Mouse (Mus musculus) limb, embryonic 10.5 days (tissue): ENCODE data around the gene Ankzf1. TPM values are rescaled to one million over a fixed set of nuclear protein-coding genes. Genes with fewer than 3 reads are reported as not detected.

Source experiments
- DNase-seq: peaks from one replicate; pipeline ENCODE4 v3.0.0-alpha.2; 2017; ENCODE audit warnings: low spot score
- H3K27ac ChIP-seq: fragments of 300-500 bp; sonication (generic); 2 replicates; pipeline ENCODE4 v1.5.1; 2016; ENCODE audit warnings: mild to moderate bottlenecking
- H3K27me3 ChIP-seq: fragments of 300-500 bp; sonication (generic); 2 replicates; pipeline ENCODE4 v1.6.1; 2016; ENCODE audit warnings: low read depth, mild to moderate bottlenecking; ENCODE audit not compliant: poor library complexity, severe bottlenecking
- H3K36me3 ChIP-seq: fragments of 300-500 bp; sonication (generic); 2 replicates; pipeline ENCODE4 v1.6.1; 2016; ENCODE audit warnings: mild to moderate bottlenecking, moderate library complexity
- H3K4me1 ChIP-seq: fragments of 300-500 bp; sonication (generic); 2 replicates; pipeline ENCODE4 v1.6.1; 2016
- H3K4me3 ChIP-seq: fragments of 300-500 bp; sonication (generic); 2 replicates; pipeline ENCODE4 v1.5.1; 2016; ENCODE audit warnings: mild to moderate bottlenecking, moderate library complexity
- H3K9me3 ChIP-seq: fragments of 300-500 bp; sonication (generic); replicated peaks from 2 replicates; pipeline ENCODE4 v1.6.1; 2016; ENCODE audit warnings: mild to moderate bottlenecking
- WGBS: fragments of 180-500 bp; shearing (Covaris S2); methylation state at CpG from one replicate; pipeline ENCODE4 v1.1.7; 2016; 5-methylcytosine and 5-hydroxymethylcytosine counted together
- microRNA-seq: library from miRNA; unstranded; fragments of <30 nt; microRNA quantifications from one replicate; pipeline ENCODE4, GENCODE M21; 2017
- polyA plus RNA-seq: library from polyadenylated mRNA; unstranded; fragments of >200 nt; fragmentation: Nextera tagmentation; extraction: Ambion mirVana; gene quantifications from 2 replicates; pipeline ENCODE4 v1.2.1, GENCODE M21; 2016

Ankzf1 gene
- polyA plus RNA-seq, 1 experiment from 2014 or later = 24.8 TPM

DNA sequence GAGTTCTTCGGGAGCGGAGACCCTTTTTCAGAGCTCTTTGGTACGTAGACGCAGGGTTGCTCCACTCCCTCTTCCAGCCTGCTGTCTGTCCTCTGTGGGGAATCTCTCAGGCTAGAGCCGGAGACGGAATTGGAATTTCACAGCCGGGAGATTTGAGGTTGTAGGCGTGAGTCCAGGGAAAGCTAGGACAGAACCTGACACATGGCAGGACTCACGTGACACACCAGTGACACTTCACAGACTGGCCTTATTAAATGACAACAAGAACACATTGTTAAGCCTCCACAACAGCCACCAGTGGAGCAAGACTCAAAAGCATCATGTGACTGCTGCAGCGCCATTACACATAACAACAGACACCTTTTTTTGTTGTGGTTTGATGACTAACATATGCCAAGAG, 47.6 kb downstream of the Ankzf1 start:
- peak; percentile 26 for DNase-seq
- Histone ChIP-seq H3K4me3 (no peak overlapping the region), H3K27ac (peak overlapping the region; percentile 9; the same call in 1 of the 2 replicates), H3K27me3 (no peaks in the 10 kb centered on the region), H3K9me3 (no peaks in the 10 kb centered on the region), H3K36me3 (peaks cover 30% of the 10 kb centered on the region), H3K4me1 (peaks cover 25% of the 10 kb centered on the region)
- 83% methylated on average over 10 of the region's 10 CpGs for WGBS

DNA sequence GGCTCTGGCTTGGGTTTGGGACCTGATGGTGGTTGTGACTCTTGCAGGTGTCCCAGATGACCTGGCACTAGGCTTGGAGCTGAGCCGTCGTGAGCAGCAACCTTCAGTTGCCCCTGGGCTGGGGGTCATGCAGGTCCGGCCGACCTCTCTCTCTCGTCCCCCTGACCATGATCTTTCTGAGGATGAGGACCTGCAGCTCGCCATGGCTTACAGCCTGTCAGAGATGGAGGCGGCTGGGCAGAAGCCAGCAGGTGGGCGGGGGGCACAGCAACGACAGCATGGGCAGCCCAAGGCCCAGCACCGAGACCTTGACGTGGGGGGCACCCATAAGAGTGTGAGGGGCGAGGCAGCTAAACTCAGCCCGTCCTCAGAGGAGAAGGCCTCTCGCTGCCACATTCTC, 51.5 kb downstream of the Ankzf1 start:
- no peak for DNase-seq
- Histone ChIP-seq H3K4me3 (no peak overlapping the region), H3K9me3 (no peaks in the 10 kb centered on the region), H3K27ac (no peak overlapping the region), H3K27me3 (no peaks in the 10 kb centered on the region), H3K4me1 (peaks cover 13% of the 10 kb centered on the region), H3K36me3 (peaks cover 35% of the 10 kb centered on the region)
- WGBS = 85% methylated on average over 14 of the region's 14 CpGs

DNA sequence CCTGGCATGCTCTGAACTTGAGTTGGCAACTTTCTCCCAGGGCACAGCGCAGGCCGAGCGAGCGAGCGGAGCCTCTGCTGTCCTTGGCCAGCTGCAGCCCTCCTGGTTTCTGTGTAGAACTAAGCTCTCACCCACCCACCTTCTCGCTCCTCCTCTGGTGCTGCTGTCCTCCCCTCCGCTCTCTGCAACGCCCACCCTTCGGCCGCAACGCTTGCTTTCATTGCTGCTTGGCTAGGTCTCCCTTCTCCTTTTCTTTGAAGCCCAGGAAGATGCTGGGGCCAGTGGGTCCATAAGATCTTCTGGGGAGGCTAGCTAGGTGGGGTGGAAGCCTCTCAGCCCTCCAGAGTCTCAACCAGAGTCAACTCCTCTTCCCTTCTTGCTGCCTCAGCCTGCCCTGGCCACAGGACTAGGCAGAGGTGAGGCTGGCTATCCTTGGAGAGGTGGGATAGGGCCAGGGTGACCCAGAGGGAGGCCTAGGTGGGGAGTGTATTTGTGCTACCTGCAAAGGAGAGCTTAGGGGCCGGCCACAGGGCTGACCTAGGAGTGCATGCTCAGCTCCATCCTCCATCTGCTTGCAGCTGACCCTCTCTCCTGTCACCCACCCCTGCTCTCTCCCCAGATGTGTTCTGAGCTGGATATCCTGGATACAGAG, 52.4 kb downstream of the Ankzf1 start:
- no peak for DNase-seq
- Histone ChIP-seq H3K36me3 (peaks cover 35% of the 10 kb centered on the region), H3K27ac (no peak overlapping the region), H3K27me3 (no peaks in the 10 kb centered on the region), H3K9me3 (no peaks in the 10 kb centered on the region), H3K4me3 (no peak overlapping the region), H3K4me1 (peaks cover 15% of the 10 kb centered on the region)
- 84% methylated on average over 12 of the region's 12 CpGs for WGBS

DNA sequence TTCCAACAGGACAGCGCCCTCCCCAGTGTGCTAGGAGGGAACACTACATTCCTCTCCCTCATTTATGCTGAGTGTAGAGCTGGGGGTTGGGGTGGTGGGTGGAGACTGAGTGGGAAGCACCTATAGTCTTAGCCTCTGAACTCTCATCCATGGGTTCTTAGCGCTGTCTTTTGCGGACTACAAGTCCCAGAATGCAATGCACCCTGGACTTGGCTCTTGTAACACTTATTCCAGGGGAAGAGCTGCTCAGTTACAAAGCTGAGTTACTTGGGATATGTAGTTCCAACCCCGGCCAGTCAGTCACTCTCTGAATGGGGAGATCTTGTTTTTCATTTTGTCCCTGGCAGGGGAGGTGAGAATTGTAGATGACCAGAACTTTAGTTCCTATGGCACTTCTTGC, 52.9 kb downstream of the Ankzf1 start:
- 9% methylated on average over 4 of the region's 4 CpGs for WGBS
- no peaks in the 10 kb centered on the region for H3K27me3 ChIP-seq
- no peak overlapping the region for H3K27ac ChIP-seq
- peaks cover 35% of the 10 kb centered on the region for H3K36me3 ChIP-seq
- H3K9me3 ChIP-seq = no peaks in the 10 kb centered on the region
- no peak for DNase-seq
- no peak overlapping the region for H3K4me3 ChIP-seq
- peaks cover 15% of the 10 kb centered on the region for H3K4me1 ChIP-seq

DNA sequence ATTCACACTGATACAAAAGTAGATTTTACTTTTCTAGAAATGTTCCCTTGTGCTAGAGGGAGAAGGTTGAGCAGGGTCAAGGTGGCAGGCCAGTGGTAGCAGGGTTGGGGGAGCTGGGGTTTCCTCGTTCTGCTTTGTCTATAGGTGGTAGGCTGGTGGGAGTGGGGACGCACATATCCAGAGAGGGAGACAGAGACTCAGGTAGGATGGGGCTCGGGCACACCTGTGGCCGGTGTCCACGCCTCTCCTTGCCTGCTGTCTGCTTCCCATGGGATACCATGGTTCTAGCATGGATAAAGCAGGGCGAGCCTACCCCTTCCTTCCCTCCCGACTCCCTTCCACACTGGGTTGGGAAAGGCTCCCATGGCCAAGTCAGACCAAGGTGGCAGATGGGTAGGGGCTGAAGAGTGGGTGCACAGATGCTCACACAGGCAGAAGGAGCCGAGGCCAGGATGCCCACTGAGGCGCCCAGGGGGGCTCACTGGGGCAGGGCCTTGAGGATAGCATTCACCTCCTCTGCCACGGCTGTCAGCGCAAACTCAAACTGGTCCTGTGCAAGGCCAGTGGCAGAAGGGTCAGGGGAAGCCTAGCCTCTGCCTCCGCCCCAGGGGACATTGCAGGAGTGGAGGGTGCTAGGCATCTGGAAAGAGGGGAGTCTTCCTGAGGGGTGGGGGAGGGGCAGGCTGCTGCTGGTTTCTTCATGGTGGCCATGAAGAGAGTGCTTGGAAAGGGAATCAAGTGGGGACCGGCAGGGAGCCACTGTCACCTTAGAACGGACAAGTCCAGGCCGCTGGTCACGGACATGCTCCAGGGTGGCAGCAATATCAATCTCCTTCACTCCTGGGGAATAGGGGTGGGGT, 55.4 kb downstream of the Ankzf1 start:
- no peak overlapping the region for H3K4me3 ChIP-seq
- no peaks in the 10 kb centered on the region for H3K9me3 ChIP-seq
- no peak for DNase-seq
- H3K36me3 ChIP-seq = peaks cover 22% of the 10 kb centered on the region
- peaks cover 28% of the 10 kb centered on the region for H3K4me1 ChIP-seq
- 77% methylated on average over 16 of the region's 16 CpGs for WGBS
- H3K27ac ChIP-seq = peak overlapping the region; percentile 17
- peaks cover 5% of the 10 kb centered on the region for H3K27me3 ChIP-seq

DNA sequence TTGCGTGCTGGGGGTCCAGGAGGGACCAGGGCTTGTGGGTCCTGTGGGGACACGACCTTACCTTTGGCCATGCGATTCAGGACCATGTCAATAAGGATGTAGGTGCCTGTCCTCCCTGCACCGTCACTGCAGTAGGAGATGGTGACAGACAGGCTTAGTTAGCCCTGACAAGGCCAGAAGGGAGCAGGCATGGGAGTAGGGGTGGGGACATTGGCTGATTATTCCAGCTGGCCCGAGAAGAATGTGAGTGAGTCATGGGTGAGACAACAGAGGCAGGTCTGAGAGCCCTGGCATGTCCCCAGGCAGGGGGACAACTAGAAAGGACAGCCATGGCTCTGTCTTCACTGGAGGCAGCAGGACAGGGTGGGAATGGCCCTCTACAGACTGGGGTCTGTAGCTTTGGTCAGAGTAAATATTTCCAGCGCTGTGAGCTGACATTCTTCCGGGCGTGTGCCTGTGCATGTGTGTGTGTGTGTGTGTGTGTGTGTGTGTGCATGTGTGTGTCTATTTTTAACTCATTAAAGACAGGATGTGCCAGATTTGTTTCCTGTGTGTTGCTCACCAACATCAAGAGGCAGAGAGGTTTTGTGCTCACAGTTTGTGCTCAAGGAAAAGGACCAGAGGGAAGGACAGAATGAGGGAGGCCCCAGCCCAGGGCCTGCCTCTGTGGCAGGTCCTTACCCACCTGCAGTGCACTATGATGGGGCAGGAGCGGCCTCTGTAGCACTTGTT, 56.3 kb downstream of the Ankzf1 start:
- DNase-seq = no peak
- WGBS = 61% methylated on average over 9 of the region's 9 CpGs
- Histone ChIP-seq H3K27me3 (peaks cover 15% of the 10 kb centered on the region), H3K36me3 (peaks cover 17% of the 10 kb centered on the region), H3K4me3 (no peak overlapping the region), H3K4me1 (peaks cover 28% of the 10 kb centered on the region), H3K27ac (peak overlapping the region; percentile 17), H3K9me3 (no peaks in the 10 kb centered on the region)

Small RNAs within 50 kb of the gene (microRNA-seq; reads per million reads assigned to microRNA genes)
- not detected for gene Gm27943

Other genes starting within 250 kb of the Ankzf1 start
- 0.08 and 0.11 TPM in 2 replicates for gene Ihh, start 240.5 kb upstream of the Ankzf1 start, polyA plus RNA-seq
- 13.1 and 13.3 TPM in 2 replicates for gene Nhej1, start 67.0 kb upstream of the Ankzf1 start, polyA plus RNA-seq
- gene Slc23a3, start 58.3 kb upstream of the Ankzf1 start, polyA plus RNA-seq = 0.11 TPM in 1 of 2 replicates, not detected in the other
- 35.6 and 41.3 TPM in 2 replicates for gene Cnppd1, start 49.4 kb upstream of the Ankzf1 start, polyA plus RNA-seq
- 31.5 and 35.3 TPM in 2 replicates for gene Retreg2, start 49.4 kb upstream of the Ankzf1 start, polyA plus RNA-seq
- gene Zfand2b, start 23.5 kb upstream of the Ankzf1 start, polyA plus RNA-seq = 28.7 and 35.5 TPM in 2 replicates
- gene Abcb6, start 11.8 kb upstream of the Ankzf1 start, polyA plus RNA-seq = 38.0 and 39.0 TPM in 2 replicates
- 19.1 and 23.9 TPM in 2 replicates for gene Atg9a, start within 50 bp of the Ankzf1 start, polyA plus RNA-seq
- 10.3 and 12.8 TPM in 2 replicates for gene Glb1l, start 18.7 kb downstream of the Ankzf1 start, polyA plus RNA-seq
- 146 and 149 TPM in 2 replicates for gene Stk16, start 18.7 kb downstream of the Ankzf1 start, polyA plus RNA-seq
- 10.0 and 10.7 TPM in 2 replicates for gene Tuba4a, start 27.7 kb downstream of the Ankzf1 start, polyA plus RNA-seq
- not detected in 2 replicates for gene A630095N17Rik, start 40.0 kb downstream of the Ankzf1 start, polyA plus RNA-seq
- gene Dnajb2, start 44.3 kb downstream of the Ankzf1 start, polyA plus RNA-seq = 23.8 and 29.9 TPM in 2 replicates
- gene Ptprn, start 72.4 kb downstream of the Ankzf1 start, polyA plus RNA-seq = 0.11 and 0.13 TPM in 2 replicates
- not detected in 2 replicates for gene Resp18, start 86.3 kb downstream of the Ankzf1 start, polyA plus RNA-seq
- 117 and 132 TPM in 2 replicates for gene Dnpep, start 125.8 kb downstream of the Ankzf1 start, polyA plus RNA-seq
- 6.2 and 7.8 TPM in 2 replicates for gene Des, start 168.2 kb downstream of the Ankzf1 start, polyA plus RNA-seq
- gene Speg, start 183.1 kb downstream of the Ankzf1 start, polyA plus RNA-seq = 45.7 and 49.6 TPM in 2 replicates
- gene Gmppa, start 243.8 kb downstream of the Ankzf1 start, polyA plus RNA-seq = 50.4 and 61.7 TPM in 2 replicates